Comparison of ENCODE assay signal across 28 mouse cellular contexts in genomic region chr5:116449522-116450225, GRCm38 (mm10). TPM values are rescaled to one million over a fixed set of nuclear protein-coding genes. Genes with fewer than 3 reads are reported as not detected.
DNase-seq lines count a peak whose midpoint lies in the region; ATAC-seq and TF ChIP-seq lines count a peak whose summit lies in the region.
"Had no signal": no experiment of that assay in that cellular context is flagged by ENCODE, and none has a peak within 500 bp of the region (broad histone marks: within the 10 kb centered on the region; RNA-seq: fewer than 3 reads in every experiment).

No protein-coding gene starts in this region.

- TF ChIP-seq EP300 in heart, postnatal 0 days (IDR thresholded peaks at IDR 0.05; ENCODE audit: low read depth) = no peak

- 54% methylated on average over 8 of the region's 8 CpGs for WGBS in limb, embryonic 12.5 days
- 58% methylated on average over 8 of the region's 8 CpGs for WGBS in limb, embryonic 10.5 days
- 15% methylated on average over 8 of the region's 8 CpGs for WGBS in heart, embryonic 10.5 days
- WGBS in heart, postnatal 0 days = 14% methylated on average over 8 of the region's 8 CpGs
- 49% methylated on average over 8 of the region's 8 CpGs for WGBS in kidney, embryonic 15.5 days

- no peaks in the 10 kb centered on the region for H3K36me3 ChIP-seq in limb, embryonic 12.5 days
- no peaks in the 10 kb centered on the region for H3K36me3 ChIP-seq in limb, embryonic 10.5 days
- no peaks in the 10 kb centered on the region for H3K36me3 ChIP-seq in ES-E14 (ENCODE audit: control insufficient read depth, insufficient read depth, low read length, poor library complexity, severe bottlenecking)
- no peaks in the 10 kb centered on the region for H3K36me3 ChIP-seq in heart, embryonic 10.5 days
- H3K36me3 ChIP-seq in heart, postnatal 0 days (replicated peaks; ENCODE audit: control insufficient read depth, insufficient read depth, low read length) = no peaks in the 10 kb centered on the region
- no peaks in the 10 kb centered on the region for H3K36me3 ChIP-seq in kidney, embryonic 15.5 days
- H3K36me3 ChIP-seq: intestine, embryonic 15.5 days; limb, embryonic 13.5 days; liver, embryonic 15.5 days had no signal

- 0 out of 2 replicates have a peak overlapping the region, but pooled peaks have one; percentile 40 for H3K4me2 ChIP-seq in limb, embryonic 12.5 days
- H3K4me2 ChIP-seq in heart, postnatal 0 days (ENCODE audit: low read depth, low read length) = peak overlapping the region; percentile 30; the same call in 1 of the 2 replicates
- no peak overlapping the region for H3K4me2 ChIP-seq in kidney, embryonic 15.5 days
- H3K4me2 ChIP-seq: midbrain, embryonic 15.5 days; neural tube, embryonic 12.5 days had no signal

- peaks cover 22% of the 10 kb centered on the region for H3K4me1 ChIP-seq in limb, embryonic 12.5 days (replicated peaks)
- H3K4me1 ChIP-seq in limb, embryonic 10.5 days = peaks cover 21% of the 10 kb centered on the region
- H3K4me1 ChIP-seq in ES-E14 (ENCODE audit: control insufficient read depth in 2 of 2, insufficient read depth in 2 of 2, low read length in 2 of 2, poor library complexity in 1 of 2) = peaks cover 21 to 29% of the 10 kb centered on the region in 2 experiments
- peaks cover 50% of the 10 kb centered on the region for H3K4me1 ChIP-seq in heart, embryonic 10.5 days
- H3K4me1 ChIP-seq in heart, postnatal 0 days (ENCODE audit: control insufficient read depth, insufficient read depth) = peaks cover 19% of the 10 kb centered on the region
- peaks cover 29% of the 10 kb centered on the region for H3K4me1 ChIP-seq in kidney, embryonic 15.5 days

- no peak overlapping the region for H3K4me3 ChIP-seq in limb, embryonic 12.5 days (replicated peaks)
- no peak overlapping the region for H3K4me3 ChIP-seq in limb, embryonic 10.5 days
- no peak overlapping the region for H3K4me3 ChIP-seq in ES-E14 (ENCODE audit: insufficient read depth in 1 of 2, low read depth in 1 of 2, low read length in 2 of 2, poor library complexity in 1 of 2, severe bottlenecking in 1 of 2)
- peak overlapping the region; percentile 41 for H3K4me3 ChIP-seq in heart, embryonic 10.5 days
- no peak overlapping the region for H3K4me3 ChIP-seq in heart, postnatal 0 days (ENCODE audit: low read depth, low read length)
- H3K4me3 ChIP-seq in kidney, embryonic 15.5 days (replicated peaks) = no peak overlapping the region
- H3K4me3 ChIP-seq: forebrain, embryonic 10.5 days; hindbrain, embryonic 10.5 days; intestine, embryonic 15.5 days; layer of hippocampus, adult 2 months; liver, embryonic 15.5 days; megakaryocyte, embryonic 14.5 days; midbrain, embryonic 15.5 days; neural tube, embryonic 12.5 days had no signal

- no peak for ATAC-seq in limb, embryonic 12.5 days (ENCODE audit: insufficient number of reproducible peaks, insufficient read depth, low FRiP score, low TSS enrichment, low read depth)
- no peak for ATAC-seq in heart, postnatal 0 days (ENCODE audit: insufficient read depth, low read depth)
- no peak; the same call in 1 of the 2 replicates for ATAC-seq in kidney, embryonic 15.5 days (replicated peaks; ENCODE audit: low FRiP score)
- ATAC-seq: hindbrain, embryonic 16.5 days; midbrain, embryonic 15.5 days had no signal

- DNase-seq in limb, embryonic 10.5 days (ENCODE audit: low spot score) = no peak
- no peak for DNase-seq in ES-E14 (ENCODE audit: low read depth, low spot score)
- DNase-seq in heart, embryonic 10.5 days (ENCODE audit: low spot score) = no peak
- DNase-seq in heart, postnatal 0 days (ENCODE audit: low spot score) = no peak
- no peak for DNase-seq in layer of hippocampus, adult 9-10 months (ENCODE audit: low spot score)
- DNase-seq in cerebellum, adult 18-20 months = no peak
- DNase-seq: adrenal gland, postnatal 14 days; B cell, adult 2 months; cerebellum, adult 9-11 months; kidney, adult 8-10 months; kidney, postnatal 25 days; lung, postnatal 10 days; right cerebral cortex, postnatal 25 days; thymus, postnatal 14 days had no signal

- no peak overlapping the region for H3K9ac ChIP-seq in limb, embryonic 12.5 days (replicated peaks)
- 0 out of 2 replicates have a peak overlapping the region, but pooled peaks have one; percentile 9 for H3K9ac ChIP-seq in ES-E14 (ENCODE audit: insufficient read depth, low read depth, low read length, poor library complexity, severe bottlenecking)
- no peak overlapping the region for H3K9ac ChIP-seq in heart, postnatal 0 days (replicated peaks; ENCODE audit: low read depth, low read length)
- no peak overlapping the region for H3K9ac ChIP-seq in kidney, embryonic 15.5 days
- H3K9ac ChIP-seq: intestine, embryonic 15.5 days; limb, embryonic 13.5 days; liver, embryonic 15.5 days; midbrain, embryonic 15.5 days; neural tube, embryonic 12.5 days had no signal

- no peak for TF ChIP-seq CTCF in heart, postnatal 0 days (IDR thresholded peaks at IDR 0.05; ENCODE audit: low read depth)

- H3K27ac ChIP-seq in limb, embryonic 12.5 days = no peak overlapping the region
- no peak overlapping the region for H3K27ac ChIP-seq in limb, embryonic 10.5 days
- H3K27ac ChIP-seq in ES-E14 (ENCODE audit: insufficient read depth, low read depth, low read length, poor library complexity, severe bottlenecking) = no peak overlapping the region
- peak overlapping the region; percentile 57 for H3K27ac ChIP-seq in heart, embryonic 10.5 days
- H3K27ac ChIP-seq in heart, postnatal 0 days (ENCODE audit: low read depth) = no peak overlapping the region
- H3K27ac ChIP-seq in kidney, embryonic 15.5 days = no peak overlapping the region
- H3K27ac ChIP-seq: forebrain, embryonic 10.5 days; hindbrain, embryonic 10.5 days; intestine, embryonic 15.5 days; limb, embryonic 13.5 days; liver, embryonic 15.5 days; midbrain, embryonic 15.5 days; neural tube, embryonic 12.5 days had no signal

- no peaks in the 10 kb centered on the region for H3K9me3 ChIP-seq in limb, embryonic 12.5 days
- H3K9me3 ChIP-seq in limb, embryonic 10.5 days (replicated peaks) = no peaks in the 10 kb centered on the region
- no peaks in the 10 kb centered on the region for H3K9me3 ChIP-seq in ES-E14 (ENCODE audit: control insufficient read depth, insufficient read depth, low read depth, low read length)
- H3K9me3 ChIP-seq in heart, embryonic 10.5 days = no peaks in the 10 kb centered on the region
- no peaks in the 10 kb centered on the region for H3K9me3 ChIP-seq in heart, postnatal 0 days (replicated peaks; ENCODE audit: control insufficient read depth, low read length)
- no peaks in the 10 kb centered on the region for H3K9me3 ChIP-seq in kidney, embryonic 15.5 days (replicated peaks)
- H3K9me3 ChIP-seq: forebrain, embryonic 10.5 days; hindbrain, embryonic 10.5 days; intestine, embryonic 15.5 days; limb, embryonic 13.5 days; liver, embryonic 15.5 days; midbrain, embryonic 15.5 days; neural tube, embryonic 12.5 days had no signal

- H3K27me3 ChIP-seq in limb, embryonic 12.5 days = peaks cover 45% of the 10 kb centered on the region
- H3K27me3 ChIP-seq in limb, embryonic 10.5 days (ENCODE audit: low read depth, poor library complexity, severe bottlenecking) = peaks cover 45% of the 10 kb centered on the region
- H3K27me3 ChIP-seq in heart, embryonic 10.5 days (ENCODE audit: insufficient read depth, poor library complexity, severe bottlenecking) = peaks cover 21% of the 10 kb centered on the region
- H3K27me3 ChIP-seq in heart, postnatal 0 days (ENCODE audit: control insufficient read depth, insufficient read depth, low read length) = no peaks in the 10 kb centered on the region
- H3K27me3 ChIP-seq in kidney, embryonic 15.5 days = peaks cover 20% of the 10 kb centered on the region
- H3K27me3 ChIP-seq: CH12.LX; midbrain, embryonic 15.5 days had no signal

- in situ Hi-C loops in ES-E14 (cut with MboI; ENCODE audit: low sequenced_read_pairs in 2 of 2, unreplicated experiment in 2 of 2) = no loop called here

TF ChIP-seq in ES-E14, 5 proteins besides CTCF, POLR2A, EP300 and RAD21:
- no peak for TF ChIP-seq ZC3H11A (IDR thresholded peaks at IDR 0.05; ENCODE audit: borderline replicate concordance, low read depth, low read length)
- no peak for TF ChIP-seq HCFC1 (IDR thresholded peaks at IDR 0.05; ENCODE audit: borderline replicate concordance, insufficient read depth, low read length)

RNA-seq across cellular contexts. Expression of gene Hspb8, which starts 27.0 kb away (rescaled TPM):
- polyA plus RNA-seq in limb, embryonic 12.5 days (2016; fragmentation: Nextera tagmentation; extraction: Ambion mirVana) = 12.0 TPM in 2 replicates
- 8.8 and 9.7 TPM in 2 replicates for polyA plus RNA-seq in limb, embryonic 10.5 days (2016; fragmentation: Nextera tagmentation; extraction: Ambion mirVana)
- 11.8 and 29.1 TPM in 2 replicates for total RNA-seq in ES-E14 (2012; rRNA removed)
- 26.9 and 40.5 TPM in 2 replicates for polyA plus RNA-seq in heart, embryonic 10.5 days (2016; fragmentation: Nextera tagmentation; extraction: Ambion mirVana)
- total RNA-seq in heart, postnatal 0 days (2014; rRNA removed; ENCODE audit: low replicate concordance) = 102 and 111 TPM in 2 replicates
- 26.9 and 30.3 TPM in 2 replicates for polyA plus RNA-seq in heart, postnatal 0 days (2015; fragmentation: Nextera tagmentation; extraction: Ambion mirVana)
- polyA plus RNA-seq in kidney, embryonic 15.5 days (2015; fragmentation: Nextera tagmentation; extraction: Ambion mirVana) = 4.8 and 8.0 TPM in 2 replicates
- total RNA-seq: CH12.LX; common myeloid progenitor, adult 5-6 weeks had no signal
